Mouse (Mus musculus) megakaryocyte, embryonic 14.5 days (primary cell): ENCODE data around the gene Nfkb1. TPM values are rescaled to one million over a fixed set of nuclear protein-coding genes. Genes with fewer than 3 reads are reported as not detected.
A peak's percentile ranks its signal among the peaks of the same experiment; 100 is the strongest.

Experiments used
- H3K27me3 ChIP-seq: replicated peaks from 2 replicates; pipeline ENCODE3; 2012; ENCODE audit warnings: inconsistent platforms
- H3K36me3 ChIP-seq: replicated peaks from 2 replicates; pipeline ENCODE3; 2012; ENCODE audit warnings: low read length, inconsistent platforms, mixed read lengths
- H3K4me1 ChIP-seq: 2 replicates; pipeline ENCODE4 v1.6.1; 2012; ENCODE audit warnings: inconsistent platforms
- H3K4me3 ChIP-seq: replicated peaks from 2 replicates; pipeline ENCODE3; 2012; ENCODE audit warnings: moderate library complexity, mild to moderate bottlenecking, inconsistent platforms
- H3K9me3 ChIP-seq: 2 replicates; pipeline ENCODE4 v1.6.1; 2012; ENCODE audit warnings: inconsistent platforms
- FLI1 ChIP-seq: IDR thresholded peaks from 2 replicates; pipeline ENCODE4 v1.6.1; 2012; ENCODE audit warnings: low read length, inconsistent platforms, mixed read lengths
- GATA1 ChIP-seq: IDR thresholded peaks from 3 replicates; pipeline ENCODE4 v1.6.1; 2012; ENCODE audit warnings: mixed read lengths, low read length, inconsistent platforms, borderline replicate concordance
- polyA plus RNA-seq: library from polyadenylated mRNA; stranded (reverse); fragments of >175 nt; gene quantifications from 2 replicates; pipeline ENCODE4 v1.2.3, GENCODE M21; 2012; ENCODE audit warnings: low replicate concordance; ENCODE audit not compliant: insufficient read depth

Gene Nfkb1
- polyA plus RNA-seq, 1 experiment, result 39.8 TPM

- H3K9me3 ChIP-seq, result no peaks in the 10 kb centered on the region
- TF ChIP-seq GATA1 (no peak), FLI1 (no peak)
- no peaks in the 10 kb centered on the region for H3K27me3 ChIP-seq
- H3K36me3 ChIP-seq, result no peaks in the 10 kb centered on the region
- no peak overlapping the region for H3K4me3 ChIP-seq
- peaks cover 35% of the 10 kb centered on the region for H3K4me1 ChIP-seq
Observed at GRCm38 (mm10) chr3:135702658-135703057, 11.3 kb upstream of the Nfkb1 start.

GRCm38 (mm10) chr3:135699523-135700264 lies 8.3 kb upstream of the Nfkb1 start:
- no peaks in the 10 kb centered on the region for H3K27me3 ChIP-seq
- peaks cover 55% of the 10 kb centered on the region for H3K4me1 ChIP-seq
- no peaks in the 10 kb centered on the region for H3K9me3 ChIP-seq
- no peaks in the 10 kb centered on the region for H3K36me3 ChIP-seq
- H3K4me3 ChIP-seq, result peak overlapping the region; percentile 85
- TF ChIP-seq FLI1 (no peak), GATA1 (no peak)

GRCm38 (mm10) chr3:135698466-135698975 lies 7.2 kb upstream of the Nfkb1 start:
- no peak for TF ChIP-seq GATA1
- TF ChIP-seq FLI1, result no peak
- no peaks in the 10 kb centered on the region for H3K27me3 ChIP-seq
- no peaks in the 10 kb centered on the region for H3K36me3 ChIP-seq
- no peaks in the 10 kb centered on the region for H3K9me3 ChIP-seq
- H3K4me3 ChIP-seq, result peak overlapping the region; percentile 38
- peaks cover 66% of the 10 kb centered on the region for H3K4me1 ChIP-seq

DNA sequence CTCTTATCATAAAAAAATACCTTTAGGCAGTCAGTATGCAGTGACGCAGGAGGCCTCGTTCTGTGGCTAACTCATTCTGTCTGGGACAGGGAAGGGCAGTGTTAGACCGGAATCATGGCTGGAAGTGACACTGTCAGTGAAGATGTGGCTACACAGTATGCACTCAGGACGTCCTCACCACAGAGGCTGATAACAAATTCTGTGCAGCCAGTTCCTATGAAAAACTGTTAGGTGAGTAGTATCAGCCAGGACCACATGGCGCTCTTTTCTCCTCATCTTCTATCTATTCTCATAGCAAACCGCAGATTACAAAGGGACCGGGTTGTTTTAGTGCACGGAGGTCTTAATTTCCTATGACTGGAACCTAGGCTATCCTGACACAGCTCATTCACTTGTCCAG lies 4.9 kb upstream of the Nfkb1 start:
- no peaks in the 10 kb centered on the region for H3K27me3 ChIP-seq
- peaks cover 82% of the 10 kb centered on the region for H3K4me1 ChIP-seq
- TF ChIP-seq GATA1 (peak; percentile 73; the same call in 1 of the 3 replicates), FLI1 (no peak)
- no peaks in the 10 kb centered on the region for H3K36me3 ChIP-seq
- peak overlapping the region; percentile 80 for H3K4me3 ChIP-seq
- no peaks in the 10 kb centered on the region for H3K9me3 ChIP-seq

DNA sequence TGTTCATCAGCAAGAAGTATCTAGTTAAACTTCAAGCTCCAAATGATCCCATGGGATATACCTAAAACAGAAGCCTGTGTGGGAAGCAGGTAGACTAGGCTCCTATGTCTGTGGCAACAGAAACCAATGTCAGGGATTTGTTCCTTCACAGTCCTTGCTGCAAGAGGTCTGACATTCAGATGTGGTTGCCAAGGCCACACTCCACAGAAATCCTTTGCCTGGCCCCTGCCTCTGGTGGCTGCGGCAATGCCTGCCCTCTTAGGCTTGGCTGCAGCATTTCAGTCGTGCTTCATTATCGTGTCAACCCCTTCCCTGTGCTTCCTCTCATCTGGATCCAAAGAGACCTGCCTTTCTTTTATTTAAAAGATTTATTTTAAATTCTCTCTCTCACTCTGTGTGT lies 1.7 kb upstream of the Nfkb1 start:
- peak overlapping the region; percentile 16 for H3K4me3 ChIP-seq
- H3K4me1 ChIP-seq, result peaks cover 84% of the 10 kb centered on the region
- no peaks in the 10 kb centered on the region for H3K36me3 ChIP-seq
- TF ChIP-seq GATA1 (no peak), FLI1 (no peak)
- H3K9me3 ChIP-seq, result no peaks in the 10 kb centered on the region
- no peaks in the 10 kb centered on the region for H3K27me3 ChIP-seq

- Histone ChIP-seq H3K4me1 (peaks cover 82% of the 10 kb centered on the region), H3K4me3 (peak overlapping the region; percentile 98), H3K9me3 (no peaks in the 10 kb centered on the region), H3K27me3 (no peaks in the 10 kb centered on the region), H3K36me3 (no peaks in the 10 kb centered on the region)
- TF ChIP-seq FLI1 (no peak), GATA1 (no peak)
Observed at GRCm38 (mm10) chr3:135690568-135691190, 668 bp downstream of the Nfkb1 start.

- peaks cover 80% of the 10 kb centered on the region for H3K4me1 ChIP-seq
Observed at GRCm38 (mm10) chr3:135689773-135690567, 1.4 kb downstream of the Nfkb1 start.

DNA sequence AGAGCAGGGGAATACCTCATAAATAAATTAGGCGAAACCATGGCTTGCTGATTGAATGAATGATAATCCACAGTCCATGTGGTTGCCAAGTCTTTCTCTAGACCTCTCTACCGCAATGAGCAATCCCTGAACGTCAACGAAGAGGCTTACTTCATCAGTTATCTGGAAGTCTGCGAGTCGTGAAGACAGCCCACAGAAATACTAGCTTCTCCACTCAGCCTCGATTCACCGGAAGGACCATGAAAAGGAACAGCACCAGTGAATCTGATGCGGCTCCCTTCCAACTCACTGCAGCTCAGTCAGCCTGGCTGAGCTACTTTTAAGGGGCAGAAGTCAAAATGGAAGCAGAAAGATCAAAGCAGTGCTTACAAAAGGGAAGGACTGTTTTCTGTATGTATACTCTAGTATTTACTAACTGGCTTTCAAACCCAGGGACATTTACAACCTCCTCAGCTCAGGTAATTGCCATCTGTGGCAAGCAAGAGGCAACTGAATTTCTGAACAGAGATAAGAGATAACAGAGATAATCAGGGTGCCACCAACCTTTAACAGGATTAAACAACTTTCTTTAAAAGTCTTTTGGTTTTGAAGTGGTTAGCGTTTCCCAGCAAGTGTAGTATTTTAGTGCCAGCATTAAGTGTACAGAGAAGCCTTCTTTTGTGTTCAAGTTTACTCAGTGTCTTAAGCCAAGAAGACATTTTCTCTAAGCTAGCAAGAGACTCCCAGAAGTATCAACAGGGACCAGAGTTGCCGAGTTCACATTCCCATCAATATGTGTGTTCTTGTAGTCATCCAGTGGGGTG lies 2.2 kb downstream of the Nfkb1 start:
- TF ChIP-seq GATA1, result no peak
- TF ChIP-seq FLI1, result no peak
- Histone ChIP-seq H3K27me3 (no peaks in the 10 kb centered on the region), H3K4me3 (peak overlapping the region; percentile 98), H3K36me3 (no peaks in the 10 kb centered on the region), H3K9me3 (no peaks in the 10 kb centered on the region), H3K4me1 (peaks cover 78% of the 10 kb centered on the region)

More at GRCm38 (mm10) chr3:135689773-135690567, 1.4 kb downstream of the Nfkb1 start:
- Histone ChIP-seq H3K4me3 (peak overlapping the region; percentile 98), H3K36me3 (no peaks in the 10 kb centered on the region), H3K27me3 (no peaks in the 10 kb centered on the region), H3K9me3 (no peaks in the 10 kb centered on the region)
- TF ChIP-seq GATA1 (no peak), FLI1 (no peak)

DNA sequence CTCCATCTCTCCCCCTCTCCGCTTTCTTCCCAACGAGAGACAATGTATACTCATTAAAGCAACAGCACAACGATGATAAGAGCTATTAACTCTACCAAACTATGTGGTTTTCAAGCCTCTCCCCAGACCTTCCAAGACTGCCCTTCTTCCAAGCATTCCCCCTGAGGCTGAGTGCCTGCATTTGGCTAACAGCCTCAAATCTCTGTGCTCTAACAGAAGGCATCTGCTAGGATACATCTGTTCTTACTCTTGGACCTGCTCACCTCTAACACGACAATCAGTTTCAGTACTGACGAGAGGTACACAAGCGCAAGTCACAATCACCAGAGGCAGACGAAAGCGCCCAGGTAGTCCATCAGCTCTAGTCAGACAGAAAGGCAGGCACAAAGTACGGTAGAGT lies 3.4 kb downstream of the Nfkb1 start:
- TF ChIP-seq GATA1 (no peak), FLI1 (no peak)
- H3K27me3 ChIP-seq, result no peaks in the 10 kb centered on the region
- no peaks in the 10 kb centered on the region for H3K36me3 ChIP-seq
- peaks cover 78% of the 10 kb centered on the region for H3K4me1 ChIP-seq
- H3K4me3 ChIP-seq, result peak overlapping the region; percentile 34
- no peaks in the 10 kb centered on the region for H3K9me3 ChIP-seq
